Mouse (Mus musculus) stomach, postnatal 0 days (tissue): Measurements from ENCODE around the gene Ctsa. TPM values are rescaled to one million over a fixed set of nuclear protein-coding genes. Genes with fewer than 3 reads are reported as not detected.
"Not testable (repeated sequence)": the region's sequence is repeated elsewhere in the genome, so short reads cannot be mapped to it uniquely, and the experiment has no call there.

Experiments
- ATAC-seq: fragments of 200-750 bp; cut with Nextera tagmentation; 2 replicates; pipeline ENCODE4 v1.8.0; 2017; ENCODE audit not compliant: low FRiP score, low TSS enrichment
- DNase-seq: peaks from one replicate; pipeline ENCODE4 v3.0.0-alpha.2; 2016; ENCODE audit warnings: low spot score
- H3K27ac ChIP-seq: fragments of 300-500 bp; sonication (generic); replicated peaks from 2 replicates; pipeline ENCODE4 v1.5.1; 2014; ENCODE audit warnings: mild to moderate bottlenecking, control low read depth
- H3K27me3 ChIP-seq: fragments of 300-500 bp; sonication (generic); 2 replicates; pipeline ENCODE4 v1.6.1; 2014; ENCODE audit warnings: low read length; ENCODE audit not compliant: control insufficient read depth, insufficient read depth
- H3K36me3 ChIP-seq: fragments of 300-500 bp; sonication (generic); 2 replicates; pipeline ENCODE4 v1.6.1; 2014; ENCODE audit warnings: low read length, mixed read lengths; ENCODE audit not compliant: control insufficient read depth, insufficient read depth
- H3K4me1 ChIP-seq: fragments of 300-500 bp; sonication (generic); replicated peaks from 2 replicates; pipeline ENCODE4 v1.6.1; 2014; ENCODE audit warnings: antibody characterized with exemption; ENCODE audit not compliant: control insufficient read depth, insufficient read depth
- H3K4me2 ChIP-seq: fragments of 300-500 bp; sonication (generic); replicated peaks from 2 replicates; pipeline ENCODE4 v1.6.1; 2014; ENCODE audit warnings: low read depth, mild to moderate bottlenecking, control low read depth, moderate library complexity
- H3K4me3 ChIP-seq: fragments of 300-500 bp; sonication (generic); 2 replicates; pipeline ENCODE4 v1.5.1; 2014; ENCODE audit warnings: low read depth, low read length, control low read depth
- H3K9ac ChIP-seq: fragments of 300-500 bp; sonication (generic); 2 replicates; pipeline ENCODE4 v1.6.1; 2014; ENCODE audit warnings: mild to moderate bottlenecking, low read length, control low read depth, mixed read lengths
- H3K9me3 ChIP-seq: fragments of 300-500 bp; sonication (generic); 2 replicates; pipeline ENCODE4 v1.6.1; 2016; ENCODE audit warnings: low read length; ENCODE audit not compliant: control insufficient read depth
- CTCF ChIP-seq: IDR thresholded peaks from 2 replicates; pipeline ENCODE4 v1.5.1; 2016; ENCODE audit warnings: antibody characterized with exemption, low read depth, mild to moderate bottlenecking, moderate library complexity
- EP300 ChIP-seq: optimal IDR thresholded peaks from 2 replicates; pipeline ENCODE3; 2016; ENCODE audit warnings: antibody characterized with exemption
- WGBS: fragments of 180-500 bp; shearing (Covaris S2); extraction: QIAGEN DNeasy Blood & Tissue Kit; methylation state at CpG from one replicate; pipeline ENCODE4 v1.1.7; 2014; 5-methylcytosine and 5-hydroxymethylcytosine counted together
- polyA plus RNA-seq: library from polyadenylated mRNA; unstranded; fragments of >200 nt; fragmentation: Nextera tagmentation; extraction: Ambion mirVana; gene quantifications from 2 replicates; pipeline ENCODE4 v1.2.1, GENCODE M21; 2015

Gene Ctsa
- polyA plus RNA-seq, 1 experiment from 2014 or later, result 107 TPM

DNA sequence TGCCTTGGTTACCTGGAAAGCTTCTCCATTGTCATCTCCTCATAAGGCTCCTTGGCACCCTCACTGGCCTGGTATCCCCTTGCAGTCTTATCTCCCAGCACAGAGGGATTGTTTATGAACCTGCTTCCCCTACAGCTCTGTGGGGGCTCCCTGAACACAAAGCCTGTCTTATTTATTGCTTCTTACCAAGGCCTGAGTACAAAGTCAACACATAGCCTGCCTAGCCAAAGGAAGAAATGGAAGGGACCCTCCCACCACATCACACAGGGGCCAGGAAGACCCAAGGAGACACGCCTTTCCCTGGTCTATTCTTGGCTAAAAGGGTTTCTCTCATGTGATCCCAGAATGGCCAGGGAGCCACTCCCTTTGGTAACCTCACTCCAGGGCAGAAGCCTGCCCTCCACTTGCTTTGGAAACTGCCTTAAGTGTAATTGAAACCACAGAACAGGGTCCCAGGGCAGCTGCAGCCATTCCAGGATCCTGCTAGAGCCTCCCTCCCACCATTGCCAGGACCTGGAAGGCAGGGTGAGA, 41.6 kb downstream of the Ctsa start:
- no peak overlapping the region for H3K4me2 ChIP-seq
- 21% methylated on average over 1 of the region's 1 CpGs for WGBS
- no peak overlapping the region for H3K4me3 ChIP-seq
- DNase-seq (no peak), ATAC-seq (no peak)
- peaks cover 3% of the 10 kb centered on the region; the same call in 1 of the 2 replicates for H3K4me1 ChIP-seq
- H3K9ac ChIP-seq, result no peak overlapping the region
- TF ChIP-seq CTCF, result no peak
- no peak for TF ChIP-seq EP300
- no peaks in the 10 kb centered on the region for H3K36me3 ChIP-seq
- peak overlapping the region; percentile 63 for H3K27ac ChIP-seq
- H3K27me3 ChIP-seq, result no peaks in the 10 kb centered on the region
- H3K9me3 ChIP-seq, result no peaks in the 10 kb centered on the region

DNA sequence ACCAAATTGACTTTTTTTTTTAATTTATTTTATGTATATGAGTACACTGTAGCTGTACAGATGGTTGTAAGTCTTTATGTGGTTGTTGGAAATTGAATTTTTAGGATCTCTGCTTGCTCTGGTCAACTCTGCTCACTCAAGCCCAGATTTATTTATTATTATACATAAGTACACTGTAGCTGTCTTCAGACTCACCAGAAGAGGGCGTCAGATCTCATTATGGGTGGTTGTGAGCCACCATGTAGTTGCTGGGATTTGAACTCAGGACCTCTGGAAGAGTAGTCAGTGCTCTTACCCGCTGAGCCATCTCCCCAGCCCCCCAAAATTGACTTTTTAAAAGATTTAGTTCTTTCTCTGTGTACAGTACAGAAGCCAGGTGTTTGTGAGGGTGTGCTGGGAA, 43.0 kb downstream of the Ctsa start:
- not testable (repeated sequence) for H3K4me1 ChIP-seq, ATAC-seq, H3K36me3 ChIP-seq, H3K27ac ChIP-seq, DNase-seq, H3K9ac ChIP-seq, H3K27me3 ChIP-seq, H3K4me3 ChIP-seq, H3K9me3 ChIP-seq, H3K4me2 ChIP-seq
- 52% methylated on average over 2 of the region's 2 CpGs for WGBS
- peak; percentile 15; the same call in 1 of the 2 replicates for TF ChIP-seq CTCF

DNA sequence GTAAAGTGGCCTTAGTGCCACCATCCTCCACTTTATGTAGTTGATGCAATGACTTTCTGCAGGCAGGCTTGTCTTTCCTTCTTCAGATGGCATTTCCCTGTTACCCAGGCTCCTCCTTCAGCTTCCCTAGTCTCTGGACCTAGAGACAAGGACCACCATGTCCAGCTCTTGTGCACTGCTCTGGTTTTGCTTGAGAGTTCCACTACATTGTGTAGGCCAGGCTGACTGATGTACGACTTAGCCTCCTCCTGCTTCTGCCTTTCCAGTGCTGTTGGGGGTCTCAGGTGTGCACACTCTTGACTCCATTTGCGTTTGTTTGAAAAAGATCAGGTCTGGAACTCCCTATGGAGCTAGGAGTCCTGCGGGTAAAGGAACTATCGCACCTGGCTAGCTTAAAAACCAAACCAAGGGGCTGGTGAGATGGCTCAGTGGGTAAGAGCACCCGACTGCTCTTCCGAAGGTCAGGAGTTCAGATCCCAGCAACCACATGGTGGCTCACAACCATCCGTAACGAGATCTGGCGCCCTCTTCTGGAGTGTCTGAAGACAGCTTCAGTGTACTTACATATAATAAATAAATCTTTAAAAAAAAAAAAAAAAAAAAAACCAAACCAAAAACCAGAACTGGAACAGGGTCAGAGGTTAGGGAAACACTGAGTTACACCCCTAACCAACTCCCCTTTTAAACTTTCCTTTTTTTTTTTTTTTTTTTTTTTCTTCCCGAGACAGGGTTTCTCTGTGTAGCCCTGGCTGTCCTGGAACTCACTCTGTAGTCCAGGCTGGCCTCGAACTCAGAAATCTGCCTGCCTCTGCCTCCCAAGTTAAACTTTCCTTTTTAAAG, 44.9 kb downstream of the Ctsa start:
- not testable (repeated sequence) for ATAC-seq, H3K9me3 ChIP-seq, H3K36me3 ChIP-seq, H3K4me1 ChIP-seq, DNase-seq, H3K27ac ChIP-seq, H3K9ac ChIP-seq, H3K27me3 ChIP-seq, H3K4me3 ChIP-seq
- peak overlapping the region; percentile 97 for H3K4me2 ChIP-seq
- WGBS, result 71% methylated on average over 11 of the region's 11 CpGs

DNA sequence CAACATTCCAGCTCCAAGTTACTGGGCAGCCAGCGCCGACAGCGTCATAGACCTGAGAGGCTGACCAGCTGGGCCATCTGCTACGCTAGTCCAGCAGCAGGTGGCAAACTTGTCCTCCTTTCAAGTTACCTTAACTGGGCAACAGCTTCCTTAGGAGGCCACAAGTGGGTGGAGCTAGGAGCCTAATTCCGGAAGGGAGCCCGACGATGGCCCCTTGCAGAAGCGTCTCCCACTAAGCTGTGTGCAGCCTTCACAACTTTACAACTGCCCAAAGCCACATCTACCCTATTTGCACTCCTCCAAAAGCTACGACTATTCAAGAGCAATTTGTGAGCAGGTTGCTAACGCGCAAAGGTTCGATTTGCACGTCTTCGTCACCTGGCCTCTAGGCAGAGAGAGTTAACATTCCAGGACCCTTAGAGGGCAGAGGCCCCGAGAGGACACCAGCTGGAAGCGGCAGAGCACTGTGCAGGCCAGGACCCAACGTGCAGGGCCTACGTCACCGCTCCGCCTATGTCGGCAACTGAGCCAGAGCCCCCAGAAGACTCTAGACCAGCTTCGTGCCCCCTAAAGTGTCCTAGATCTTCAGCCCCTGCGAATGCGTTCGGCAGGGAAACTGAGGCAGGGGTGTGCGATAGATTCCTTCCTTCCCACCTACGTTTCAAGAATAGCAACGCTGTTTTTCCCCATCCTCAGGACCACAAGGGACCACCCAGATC, 46.0 kb downstream of the Ctsa start:
- H3K9ac ChIP-seq, result peak overlapping the region; percentile 100
- DNase-seq, result peak; percentile 78
- H3K36me3 ChIP-seq, result peaks cover under 1% of the 10 kb centered on the region; the same call in 1 of the 2 replicates
- peak overlapping the region; percentile 100 for H3K27ac ChIP-seq
- H3K4me3 ChIP-seq, result peak overlapping the region; percentile 98
- peak; percentile 63 for ATAC-seq
- TF ChIP-seq CTCF, result peak; percentile 52
- no peak for TF ChIP-seq EP300
- peaks cover 3% of the 10 kb centered on the region; the same call in 1 of the 2 replicates for H3K4me1 ChIP-seq
- no peaks in the 10 kb centered on the region for H3K9me3 ChIP-seq
- H3K27me3 ChIP-seq, result no peaks in the 10 kb centered on the region
- under 1% methylated on average over 28 of the region's 28 CpGs for WGBS
- H3K4me2 ChIP-seq, result peak overlapping the region; percentile 97

DNA sequence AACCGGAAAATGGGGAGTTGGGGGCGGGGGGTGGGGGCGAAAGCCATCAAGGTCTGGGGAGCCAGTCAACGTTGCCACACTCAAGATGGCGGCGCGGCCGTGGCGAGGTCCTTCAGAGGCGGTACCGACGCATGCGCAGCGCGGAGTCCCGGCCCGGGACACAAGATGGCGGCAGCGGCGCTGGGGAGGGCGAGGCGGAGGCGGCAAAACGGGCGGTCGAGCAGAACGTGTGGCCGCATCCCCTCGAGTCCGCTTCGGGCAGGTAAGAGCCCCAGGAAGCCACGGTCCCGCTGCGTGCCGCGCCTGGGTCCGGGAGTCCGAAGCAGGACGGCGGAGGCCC, 46.5 kb downstream of the Ctsa start, which contains the start of gene Pcif1:
Gene Pcif1 (plus strand): TSS at position 77 of the 340 bp plus-strand sequence.
- Histone ChIP-seq H3K9me3 (no peaks in the 10 kb centered on the region), H3K4me3 (peak within 1 kb of the TSS; percentile 98), H3K27ac (peak within 1 kb of the TSS; percentile 100), H3K4me2 (peak within 1 kb of the TSS; percentile 97), H3K27me3 (no peaks in the 10 kb centered on the region), H3K9ac (peak within 1 kb of the TSS; percentile 100), H3K4me1 (peaks cover 3% of the 10 kb centered on the region; the same call in 1 of the 2 replicates), H3K36me3 (peaks cover 6% of the 10 kb centered on the region)
- ATAC-seq (peak; percentile 84), DNase-seq (peak; percentile 92)
- WGBS, result 0% methylated on average over 34 of the region's 40 CpGs
- no peak for TF ChIP-seq CTCF
- peak; percentile 24 for TF ChIP-seq EP300
